In genomic region chr8:95809116-95809515, GRCm38 (mm10) we compare ENCODE assay signal across 24 mouse cellular contexts.
"Had no signal": no experiment of that assay in that cellular context is flagged by ENCODE, and none has a peak within 500 bp of the region (broad histone marks: within the 10 kb centered on the region; RNA-seq: fewer than 3 reads in every experiment).

No protein-coding gene starts in this region.

- H3K27ac ChIP-seq: kidney, embryonic 15.5 days; left cerebral cortex, adult 2 months; liver, embryonic 12.5 days; midbrain, embryonic 10.5 days; midbrain, embryonic 13.5 days; neural tube, embryonic 13.5 days; stomach, embryonic 15.5 days had no signal

- H3K9ac ChIP-seq: kidney, embryonic 15.5 days; liver, embryonic 12.5 days; liver, embryonic 15.5 days; lung, embryonic 15.5 days; midbrain, embryonic 13.5 days; neural tube, embryonic 13.5 days; stomach, embryonic 15.5 days had no signal

- H3K4me3 ChIP-seq: kidney, embryonic 15.5 days; left cerebral cortex, adult 2 months; megakaryocyte, embryonic 14.5 days; midbrain, embryonic 10.5 days; midbrain, embryonic 13.5 days; myocyte; neural tube, embryonic 13.5 days; stomach, embryonic 15.5 days had no signal

- H3K4me2 ChIP-seq: kidney, embryonic 15.5 days; lung, embryonic 15.5 days; midbrain, embryonic 13.5 days; neural tube, embryonic 13.5 days; stomach, embryonic 15.5 days had no signal

- H3K36me3 ChIP-seq: midbrain, embryonic 13.5 days; neural tube, embryonic 13.5 days; stomach, embryonic 15.5 days had no signal

- H3K9me3 ChIP-seq: kidney, embryonic 15.5 days; liver, embryonic 12.5 days; liver, embryonic 15.5 days; lung, embryonic 15.5 days; megakaryocyte, embryonic 14.5 days; midbrain, embryonic 10.5 days; midbrain, embryonic 13.5 days; neural tube, embryonic 13.5 days; stomach, embryonic 15.5 days had no signal

- H3K27me3 ChIP-seq: kidney, embryonic 15.5 days; liver, embryonic 12.5 days; liver, embryonic 15.5 days; lung, embryonic 15.5 days; megakaryocyte, embryonic 14.5 days; midbrain, embryonic 13.5 days; neural tube, embryonic 13.5 days; stomach, embryonic 15.5 days had no signal

- DNase-seq: kidney, postnatal 10 days; kidney, postnatal 36 days; layer of hippocampus, postnatal 36 days; lung, adult 18-20 months; lung, postnatal 10 days; lung, postnatal 36 days; retina, postnatal 1 day; right cerebral cortex, postnatal 25 days; spleen, adult 18-20 months; thymus, adult 2 months; thymus, postnatal 14 days; thymus, postnatal 4 days had no signal

- ATAC-seq: liver, embryonic 12.5 days; midbrain, embryonic 13.5 days; midbrain, embryonic 16.5 days had no signal
